Mouse (Mus musculus) liver, adult 2 months (tissue): ENCODE measurements around the gene Ninj2. TPM values are rescaled to one million over a fixed set of nuclear protein-coding genes. Genes with fewer than 3 reads are reported as not detected.

ENCODE experiments used
- DNase-seq: peaks from one replicate; pipeline ENCODE4 v3.0.0-alpha.2; 2011; ENCODE audit warnings: low read depth, low spot score; ENCODE audit errors: extremely low read depth
- H3K27ac ChIP-seq: fragments of 200-500 bp; replicated peaks from 2 replicates; pipeline ENCODE4 v1.5.1; 2012; ENCODE audit warnings: low read depth, mild to moderate bottlenecking, control low read depth, inconsistent platforms, low read length; ENCODE audit not compliant: insufficient read depth
- H3K27me3 ChIP-seq: fragments of 200-500 bp; 2 replicates; pipeline ENCODE4 v1.6.1; 2012; ENCODE audit warnings: mild to moderate bottlenecking, moderate library complexity, low read length, inconsistent platforms; ENCODE audit not compliant: control insufficient read depth, insufficient read depth
- H3K36me3 ChIP-seq: fragments of 200-500 bp; 2 replicates; pipeline ENCODE4 v1.6.1; 2012; ENCODE audit warnings: low read length, inconsistent platforms; ENCODE audit not compliant: control insufficient read depth, insufficient read depth
- H3K4me1 ChIP-seq: fragments of 200-500 bp; 2 replicates; pipeline ENCODE4 v1.6.1; 2011; ENCODE audit warnings: low read length; ENCODE audit not compliant: control insufficient read depth, insufficient read depth
- H3K4me3 ChIP-seq: fragments of 200-500 bp; 2 replicates; pipeline ENCODE4 v1.5.1; 2011; ENCODE audit warnings: low read depth, mild to moderate bottlenecking, control low read depth, low read length, moderate library complexity; ENCODE audit not compliant: insufficient read depth
- H3K79me2 ChIP-seq: fragments of 200-500 bp; 2 replicates; pipeline ENCODE4 v1.6.1; 2012; ENCODE audit warnings: inconsistent platforms, mild to moderate bottlenecking, low read length, moderate library complexity; ENCODE audit not compliant: control insufficient read depth, insufficient read depth
- H3K9ac ChIP-seq: fragments of 200-500 bp; 2 replicates; pipeline ENCODE4 v1.6.1; 2012; ENCODE audit warnings: low read depth, mild to moderate bottlenecking, control low read depth, inconsistent platforms, low read length
- CTCF ChIP-seq: fragments of 200-500 bp; IDR thresholded peaks from 2 replicates; pipeline ENCODE4 v1.5.1; 2011; ENCODE audit warnings: low read depth, low read length, control low read depth
- POLR2A ChIP-seq: fragments of 200-500 bp; IDR thresholded peaks from 2 replicates; pipeline ENCODE4 v1.6.1; 2011; ENCODE audit warnings: low read length, control low read depth; ENCODE audit not compliant: insufficient read depth; ENCODE audit errors: extremely low read depth
- WGBS: fragments of 180-500 bp; shearing (Covaris S2); methylation state at CpG from one replicate; pipeline ENCODE4 v1.1.7; 2018; 5-methylcytosine and 5-hydroxymethylcytosine counted together
- polyA plus RNA-seq: library from polyadenylated mRNA; depleted of rRNA; stranded (reverse); fragments of >200 nt; gene quantifications from 2 replicates; pipeline ENCODE4 v1.2.3, GENCODE M21; 2012
- total RNA-seq: library from RNA; depleted of rRNA; stranded (reverse); fragments of >200 nt; gene quantifications from 2 replicates; pipeline ENCODE4 v1.2.3, GENCODE M21; 2014

Gene Ninj2
- total and polyA plus RNA-seq, 2 experiments: not detected

GRCm38 (mm10) chr6:120113856-120114255, 20.7 kb downstream of the Ninj2 start:
- 95% methylated on average over 3 of the region's 3 CpGs for WGBS
- no peak overlapping the region for H3K27ac ChIP-seq
- TF ChIP-seq CTCF: no peak
- no peak for TF ChIP-seq POLR2A

DNA sequence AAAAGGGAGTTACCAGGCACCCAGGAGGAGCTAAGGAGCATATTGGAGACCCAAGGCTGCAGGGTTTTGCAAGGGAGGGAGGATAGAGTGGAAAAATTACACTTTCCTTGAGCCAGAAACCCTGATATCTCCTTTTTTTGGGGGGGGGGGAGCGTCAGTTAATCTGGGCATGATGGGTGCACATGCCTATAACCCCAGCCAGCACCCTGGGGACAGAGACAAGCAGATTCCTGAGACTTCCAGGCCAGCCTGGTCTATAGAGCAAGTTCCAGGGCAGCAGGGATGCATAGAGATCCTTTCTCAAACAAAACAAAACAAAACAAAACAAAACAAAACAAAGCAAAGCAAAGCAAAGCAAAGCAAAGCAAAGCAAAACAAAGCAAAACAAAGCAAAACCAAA, 21.1 kb downstream of the Ninj2 start:
- TF ChIP-seq POLR2A: no peak
- no peak for TF ChIP-seq CTCF
- 83% methylated on average over 1 of the region's 1 CpGs for WGBS
- H3K27me3 ChIP-seq: no peaks in the 10 kb centered on the region
- H3K27ac ChIP-seq: peak overlapping the region; percentile 50; the same call in 1 of the 2 replicates
- H3K9ac ChIP-seq: no peak overlapping the region
- peaks cover 6% of the 10 kb centered on the region; the same call in 1 of the 2 replicates for H3K4me1 ChIP-seq
- H3K4me3 ChIP-seq: no peak overlapping the region
- H3K79me2 ChIP-seq: no peaks in the 10 kb centered on the region
- DNase-seq: no peak
- H3K36me3 ChIP-seq: no peaks in the 10 kb centered on the region

More at GRCm38 (mm10) chr6:120113856-120114255, 20.7 kb downstream of the Ninj2 start:
- no peaks in the 10 kb centered on the region for H3K27me3 ChIP-seq
- no peak overlapping the region for H3K9ac ChIP-seq
- peaks cover 6% of the 10 kb centered on the region; the same call in 1 of the 2 replicates for H3K4me1 ChIP-seq
- no peak for DNase-seq
- H3K36me3 ChIP-seq: no peaks in the 10 kb centered on the region
- no peaks in the 10 kb centered on the region for H3K79me2 ChIP-seq
- H3K4me3 ChIP-seq: no peak overlapping the region

DNA sequence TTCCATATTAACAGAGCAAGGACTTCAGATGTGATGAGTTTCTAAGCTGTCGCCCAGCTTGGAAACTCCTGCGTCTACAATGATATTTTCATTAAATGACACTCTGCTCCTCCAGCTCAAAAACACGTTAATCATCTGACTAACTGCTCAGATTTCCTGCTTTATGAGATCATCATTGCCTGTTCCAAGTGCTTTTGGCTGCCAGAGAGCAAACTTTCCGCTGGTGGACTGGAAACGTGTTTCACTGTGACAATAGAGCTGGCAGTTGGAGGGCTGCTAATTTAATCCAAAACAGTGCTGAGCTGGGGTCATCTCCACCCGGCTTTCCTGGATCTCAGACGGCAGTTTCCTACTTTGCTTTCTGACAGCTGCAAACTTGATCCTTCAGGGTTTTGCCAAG, 21.5 kb downstream of the Ninj2 start:
- peak; percentile 24 for DNase-seq
- Histone ChIP-seq H3K4me3 (no peak overlapping the region), H3K36me3 (no peaks in the 10 kb centered on the region), H3K79me2 (no peaks in the 10 kb centered on the region), H3K4me1 (peaks cover 6% of the 10 kb centered on the region; the same call in 1 of the 2 replicates), H3K9ac (peak overlapping the region; percentile 36; the same call in 1 of the 2 replicates), H3K27ac (peak overlapping the region; percentile 54), H3K27me3 (no peaks in the 10 kb centered on the region)
- WGBS: 40% methylated on average over 7 of the region's 7 CpGs
- TF ChIP-seq CTCF (no peak), POLR2A (no peak)

DNA sequence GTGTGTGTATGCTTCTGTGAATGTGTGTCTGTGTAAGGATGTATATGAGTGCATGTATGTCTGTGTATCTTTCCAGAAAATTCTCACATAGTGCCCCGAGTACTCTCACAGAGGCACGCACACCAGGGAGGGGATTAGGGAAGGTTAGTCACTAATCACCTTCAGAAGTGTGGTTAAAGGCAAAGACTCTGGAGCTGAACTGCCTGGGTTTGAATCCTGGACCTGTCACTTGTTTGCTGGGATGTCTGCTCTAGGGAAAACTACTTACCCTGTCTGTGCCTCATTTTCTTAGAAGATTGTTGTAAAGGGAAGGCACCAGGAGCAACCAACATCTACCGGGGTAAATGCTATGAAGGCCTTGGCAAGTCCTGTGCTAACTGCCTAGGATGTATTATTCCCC, 22.3 kb downstream of the Ninj2 start:
- H3K79me2 ChIP-seq: no peaks in the 10 kb centered on the region
- H3K4me1 ChIP-seq: peaks cover 6% of the 10 kb centered on the region; the same call in 1 of the 2 replicates
- no peak overlapping the region for H3K4me3 ChIP-seq
- no peak for DNase-seq
- no peak overlapping the region for H3K27ac ChIP-seq
- WGBS: 83% methylated on average over 3 of the region's 3 CpGs
- no peak for TF ChIP-seq POLR2A
- TF ChIP-seq CTCF: no peak
- H3K36me3 ChIP-seq: no peaks in the 10 kb centered on the region
- no peaks in the 10 kb centered on the region for H3K27me3 ChIP-seq
- H3K9ac ChIP-seq: no peak overlapping the region

DNA sequence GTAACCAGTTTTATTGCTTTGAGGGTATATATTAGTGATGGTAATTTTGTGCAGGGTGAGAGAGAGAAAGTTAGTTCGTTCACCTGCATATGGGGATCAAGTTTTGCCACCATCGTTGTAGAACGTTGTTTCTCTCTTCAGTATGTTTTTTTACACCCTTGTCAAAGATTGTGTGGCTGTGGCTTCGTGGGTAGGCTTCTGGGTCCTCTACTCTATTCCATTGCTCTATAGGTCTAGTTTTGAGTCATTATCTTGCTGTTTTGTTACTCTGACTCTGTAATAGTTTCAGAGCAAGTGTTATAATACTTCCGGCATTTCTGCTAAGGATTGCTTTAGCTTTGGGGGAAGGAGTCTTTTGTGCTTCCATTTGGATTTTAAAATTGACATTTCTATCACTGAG, 26.7 kb downstream of the Ninj2 start:
- no peaks in the 10 kb centered on the region for H3K27me3 ChIP-seq
- H3K4me3 ChIP-seq: no peak overlapping the region
- H3K27ac ChIP-seq: no peak overlapping the region
- TF ChIP-seq POLR2A: no peak
- no peak for TF ChIP-seq CTCF
- no peaks in the 10 kb centered on the region for H3K36me3 ChIP-seq
- no peak for DNase-seq
- 83% methylated on average over 5 of the region's 5 CpGs for WGBS
- H3K9ac ChIP-seq: no peak overlapping the region
- peaks cover 3% of the 10 kb centered on the region; the same call in 1 of the 2 replicates for H3K4me1 ChIP-seq
- no peaks in the 10 kb centered on the region for H3K79me2 ChIP-seq

- 93% methylated on average over 7 of the region's 7 CpGs for WGBS
- Histone ChIP-seq H3K27me3 (no peaks in the 10 kb centered on the region), H3K36me3 (no peaks in the 10 kb centered on the region), H3K79me2 (no peaks in the 10 kb centered on the region), H3K4me1 (no peaks in the 10 kb centered on the region), H3K4me3 (no peak overlapping the region), H3K27ac (no peak overlapping the region), H3K9ac (no peak overlapping the region)
- no peak for DNase-seq
- no peak for TF ChIP-seq CTCF
- no peak for TF ChIP-seq POLR2A
These were observed 31.5 kb downstream of the Ninj2 start for GRCm38 (mm10) chr6:120124688-120125087.
